ENCODE assay signal across 8 mouse cellular contexts in genomic region chr10:43918696-43919608, GRCm38 (mm10). TPM values are rescaled to one million over a fixed set of nuclear protein-coding genes. Genes with fewer than 3 reads are reported as not detected.
DNase-seq lines count a peak whose midpoint lies in the region; ATAC-seq lines count a peak whose summit lies in the region.

No protein-coding gene starts in this region.

- ATAC-seq in common myeloid progenitor, adult 5-6 weeks (replicated peaks; ENCODE audit: low read depth, poor library complexity, severe bottlenecking): peak; percentile 96

- H3K36me3 ChIP-seq in splenic B cell, adult 2 months (ENCODE audit: control insufficient read depth, insufficient read depth, low read length, poor library complexity, severe bottlenecking): peaks cover 5% of the 10 kb centered on the region; the same call in 1 of the 2 replicates

- DNase-seq in 3134 (ENCODE audit: extremely low read depth, insufficient read length, low spot score) (peak; percentile 32), adipocyte (ENCODE audit: low spot score) (peak; percentile 41), liver (peak; percentile 81)
- DNase-seq in gastrocnemius, adult 8-10 months (ENCODE audit: low spot score in 2 of 2): peak; percentile 54 to 58
- peak; percentile 54 to 83 for DNase-seq in kidney, adult 8-10 months
- peak; percentile 85 for DNase-seq in neural tube, embryonic 10.5 days (ENCODE audit: extremely low spot score, low spot score)
- DNase-seq in splenic B cell, adult 2 months (ENCODE audit: low read depth, low spot score): peak; percentile 91

- no peaks in the 10 kb centered on the region for H3K27me3 ChIP-seq in splenic B cell, adult 2 months (ENCODE audit: control insufficient read depth, insufficient read depth, low read length, poor library complexity, severe bottlenecking)

RNA-seq across cellular contexts. Expression of gene Rtn4ip1, which starts 17.3 kb away (rescaled TPM):
- total RNA-seq in common myeloid progenitor, adult 5-6 weeks (2017): 9.5 and 14.0 TPM in 2 replicates
- 10 to 100 TPM; 22.4 to 28.6 (median 24.3) TPM for total RNA-seq in gastrocnemius, adult 8-10 months (2022)

RNA-seq across cellular contexts. Expression of gene Qrsl1, which starts 17.4 kb away (rescaled TPM):
- total RNA-seq in common myeloid progenitor, adult 5-6 weeks (2017): 8.7 and 14.9 TPM in 2 replicates
- 10 to 100 TPM; 13.0 to 15.1 (median 14.0) TPM for total RNA-seq in gastrocnemius, adult 8-10 months (2022)

Comparison
In these comparisons a context has a peak if more than half of its experiments do, and no peak if none do; other contexts are left out.
1. Peak in every context shown above with its lines: DNase-seq and ATAC-seq.
2. DNase-seq: peak in every context shown above with its lines; median percentile 91 in splenic B cell, adult 2 months; 85 in neural tube, embryonic 10.5 days; 81 in liver; 68 in kidney, adult 8-10 months; 56 in gastrocnemius, adult 8-10 months; 41 in adipocyte; 32 in 3134.